Mouse (Mus musculus) stomach, postnatal 0 days (tissue): ENCODE results near the gene Loxl4. TPM values are rescaled to one million over a fixed set of nuclear protein-coding genes. Genes with fewer than 3 reads are reported as not detected.

ENCODE experiments used
- ATAC-seq: fragments of 200-750 bp; cut with Nextera tagmentation; 2 replicates; pipeline ENCODE4 v1.8.0; 2017; ENCODE audit not compliant: low FRiP score, low TSS enrichment
- DNase-seq: peaks from one replicate; pipeline ENCODE4 v3.0.0-alpha.2; 2016; ENCODE audit warnings: low spot score
- H3K27ac ChIP-seq: fragments of 300-500 bp; sonication (generic); replicated peaks from 2 replicates; pipeline ENCODE4 v1.5.1; 2014; ENCODE audit warnings: mild to moderate bottlenecking, control low read depth
- H3K27me3 ChIP-seq: fragments of 300-500 bp; sonication (generic); 2 replicates; pipeline ENCODE4 v1.6.1; 2014; ENCODE audit warnings: low read length; ENCODE audit not compliant: control insufficient read depth, insufficient read depth
- H3K36me3 ChIP-seq: fragments of 300-500 bp; sonication (generic); 2 replicates; pipeline ENCODE4 v1.6.1; 2014; ENCODE audit warnings: low read length, mixed read lengths; ENCODE audit not compliant: control insufficient read depth, insufficient read depth
- H3K4me1 ChIP-seq: fragments of 300-500 bp; sonication (generic); replicated peaks from 2 replicates; pipeline ENCODE4 v1.6.1; 2014; ENCODE audit warnings: antibody characterized with exemption; ENCODE audit not compliant: control insufficient read depth, insufficient read depth
- H3K4me2 ChIP-seq: fragments of 300-500 bp; sonication (generic); replicated peaks from 2 replicates; pipeline ENCODE4 v1.6.1; 2014; ENCODE audit warnings: low read depth, mild to moderate bottlenecking, control low read depth, moderate library complexity
- H3K4me3 ChIP-seq: fragments of 300-500 bp; sonication (generic); 2 replicates; pipeline ENCODE4 v1.5.1; 2014; ENCODE audit warnings: low read depth, low read length, control low read depth
- H3K9ac ChIP-seq: fragments of 300-500 bp; sonication (generic); 2 replicates; pipeline ENCODE4 v1.6.1; 2014; ENCODE audit warnings: mild to moderate bottlenecking, low read length, control low read depth, mixed read lengths
- H3K9me3 ChIP-seq: fragments of 300-500 bp; sonication (generic); 2 replicates; pipeline ENCODE4 v1.6.1; 2016; ENCODE audit warnings: low read length; ENCODE audit not compliant: control insufficient read depth
- CTCF ChIP-seq: IDR thresholded peaks from 2 replicates; pipeline ENCODE4 v1.5.1; 2016; ENCODE audit warnings: antibody characterized with exemption, low read depth, mild to moderate bottlenecking, moderate library complexity
- EP300 ChIP-seq: optimal IDR thresholded peaks from 2 replicates; pipeline ENCODE3; 2016; ENCODE audit warnings: antibody characterized with exemption
- WGBS: fragments of 180-500 bp; shearing (Covaris S2); extraction: QIAGEN DNeasy Blood & Tissue Kit; methylation state at CpG from one replicate; pipeline ENCODE4 v1.1.7; 2014; 5-methylcytosine and 5-hydroxymethylcytosine counted together
- polyA plus RNA-seq: library from polyadenylated mRNA; unstranded; fragments of >200 nt; fragmentation: Nextera tagmentation; extraction: Ambion mirVana; gene quantifications from 2 replicates; pipeline ENCODE4 v1.2.1, GENCODE M21; 2015

Gene Loxl4
- polyA plus RNA-seq, 1 experiment from 2014 or later: 3.1 TPM

GRCm38 (mm10) chr19:42575317-42575716, 37.3 kb downstream of the Loxl4 start:
- 70% methylated on average over 2 of the region's 2 CpGs for WGBS
- Histone ChIP-seq H3K36me3 (0 out of 2 replicates have a peak, but pooled peaks cover 2% of the 10 kb centered on the region), H3K4me1 (no peaks in the 10 kb centered on the region), H3K9ac (no peak overlapping the region), H3K4me3 (no peak overlapping the region), H3K4me2 (no peak overlapping the region), H3K27me3 (no peaks in the 10 kb centered on the region), H3K27ac (no peak overlapping the region), H3K9me3 (no peaks in the 10 kb centered on the region)
- TF ChIP-seq CTCF (no peak), EP300 (no peak)
- ATAC-seq: no peak
- no peak for DNase-seq

- no peak overlapping the region for H3K27ac ChIP-seq
- no peaks in the 10 kb centered on the region for H3K27me3 ChIP-seq
- H3K9ac ChIP-seq: no peak overlapping the region
- no peaks in the 10 kb centered on the region for H3K9me3 ChIP-seq
- no peak for ATAC-seq
- H3K4me3 ChIP-seq: no peak overlapping the region
- H3K36me3 ChIP-seq: 0 out of 2 replicates have a peak, but pooled peaks cover 2% of the 10 kb centered on the region
- no peak overlapping the region for H3K4me2 ChIP-seq
- H3K4me1 ChIP-seq: no peaks in the 10 kb centered on the region
- WGBS: 74% methylated on average over 4 of the region's 4 CpGs
- DNase-seq: no peak
- TF ChIP-seq EP300: no peak
- no peak for TF ChIP-seq CTCF
These were observed 41.3 kb downstream of the Loxl4 start for GRCm38 (mm10) chr19:42571291-42571690.

- TF ChIP-seq EP300: no peak
- TF ChIP-seq CTCF: no peak
- 63% methylated on average over 2 of the region's 2 CpGs for WGBS
- Histone ChIP-seq H3K9ac (no peak overlapping the region), H3K27ac (no peak overlapping the region), H3K27me3 (no peaks in the 10 kb centered on the region), H3K36me3 (0 out of 2 replicates have a peak, but pooled peaks cover 2% of the 10 kb centered on the region), H3K9me3 (no peaks in the 10 kb centered on the region), H3K4me1 (no peaks in the 10 kb centered on the region), H3K4me3 (no peak overlapping the region), H3K4me2 (no peak overlapping the region)
- DNase-seq (no peak), ATAC-seq (no peak)
These were observed 43.5 kb downstream of the Loxl4 start for GRCm38 (mm10) chr19:42569076-42569475.

- no peaks in the 10 kb centered on the region for H3K9me3 ChIP-seq
- H3K4me2 ChIP-seq: no peak overlapping the region
- no peak overlapping the region for H3K27ac ChIP-seq
- H3K4me3 ChIP-seq: no peak overlapping the region
- DNase-seq (no peak), ATAC-seq (no peak)
- peaks cover 4% of the 10 kb centered on the region; the same call in 1 of the 2 replicates for H3K36me3 ChIP-seq
- H3K27me3 ChIP-seq: no peaks in the 10 kb centered on the region
- no peak for TF ChIP-seq EP300
- no peak for TF ChIP-seq CTCF
- H3K9ac ChIP-seq: no peak overlapping the region
- no peaks in the 10 kb centered on the region for H3K4me1 ChIP-seq
These were observed 45.6 kb downstream of the Loxl4 start for GRCm38 (mm10) chr19:42567020-42567419.

- no peak overlapping the region for H3K4me3 ChIP-seq
- WGBS: 88% methylated on average over 4 of the region's 4 CpGs
- DNase-seq: no peak
- H3K9ac ChIP-seq: no peak overlapping the region
- no peaks in the 10 kb centered on the region for H3K27me3 ChIP-seq
- H3K4me2 ChIP-seq: no peak overlapping the region
- no peak for ATAC-seq
- TF ChIP-seq CTCF (no peak), EP300 (no peak)
- no peaks in the 10 kb centered on the region for H3K9me3 ChIP-seq
- no peak overlapping the region for H3K27ac ChIP-seq
- H3K36me3 ChIP-seq: peaks cover 4% of the 10 kb centered on the region; the same call in 1 of the 2 replicates
- H3K4me1 ChIP-seq: no peaks in the 10 kb centered on the region
These were observed 46.2 kb downstream of the Loxl4 start for GRCm38 (mm10) chr19:42566283-42567019.

GRCm38 (mm10) chr19:42563726-42564270, 48.8 kb downstream of the Loxl4 start:
- Histone ChIP-seq H3K36me3 (peaks cover 4% of the 10 kb centered on the region; the same call in 1 of the 2 replicates), H3K9ac (no peak overlapping the region), H3K4me2 (no peak overlapping the region), H3K4me3 (no peak overlapping the region), H3K9me3 (no peaks in the 10 kb centered on the region), H3K27ac (no peak overlapping the region), H3K4me1 (no peaks in the 10 kb centered on the region), H3K27me3 (no peaks in the 10 kb centered on the region)
- WGBS: 80% methylated on average over 3 of the region's 3 CpGs
- ATAC-seq (no peak), DNase-seq (no peak)
- TF ChIP-seq EP300 (no peak), CTCF (no peak)
